Mouse (Mus musculus) olfactory bulb, adult 2 months (tissue): ENCODE measurements around the gene Ffar1.

Experiments
- CTCF ChIP-seq: fragments of 200-500 bp; IDR thresholded peaks from 2 replicates; pipeline ENCODE4 v1.5.1; 2012; ENCODE audit warnings: low read depth, mild to moderate bottlenecking, low read length, moderate library complexity; ENCODE audit not compliant: insufficient read depth
- POLR2A ChIP-seq: fragments of 200-500 bp; IDR thresholded peaks from 2 replicates; pipeline ENCODE4 v1.6.1; 2012; ENCODE audit warnings: mild to moderate bottlenecking, low read depth, low read length, moderate library complexity; ENCODE audit not compliant: insufficient read depth

GRCm38 (mm10) chr7:30908992-30909431, 47.6 kb upstream of the Ffar1 start:
- no peak for TF ChIP-seq POLR2A
- no peak for TF ChIP-seq CTCF
